Mouse (Mus musculus) small intestine, adult 2 months (tissue): ENCODE data around the gene Map9. TPM values are rescaled to one million over a fixed set of nuclear protein-coding genes. Genes with fewer than 3 reads are reported as not detected.

Source experiments
- H3K27ac ChIP-seq: fragments of 200-500 bp; 2 replicates; pipeline ENCODE4 v1.5.1; 2012; ENCODE audit warnings: low read depth, low read length, control low read depth, inconsistent platforms; ENCODE audit not compliant: insufficient read depth
- H3K27me3 ChIP-seq: fragments of 200-500 bp; 2 replicates; pipeline ENCODE4 v1.6.1; 2012; ENCODE audit warnings: mild to moderate bottlenecking, moderate library complexity, low read length, inconsistent platforms; ENCODE audit not compliant: control insufficient read depth, insufficient read depth
- H3K36me3 ChIP-seq: fragments of 200-500 bp; 2 replicates; pipeline ENCODE4 v1.6.1; 2012; ENCODE audit warnings: mild to moderate bottlenecking, low read length, control low read depth, inconsistent platforms; ENCODE audit not compliant: control insufficient read depth, insufficient read depth
- H3K4me1 ChIP-seq: fragments of 200-500 bp; 2 replicates; pipeline ENCODE4 v1.6.1; 2012; ENCODE audit warnings: low read length, inconsistent platforms, mixed read lengths; ENCODE audit not compliant: control insufficient read depth, insufficient read depth, insufficient read length
- H3K4me3 ChIP-seq: fragments of 200-500 bp; 2 replicates; pipeline ENCODE4 v1.5.1; 2012; ENCODE audit warnings: low read depth, mild to moderate bottlenecking, control low read depth, inconsistent platforms, low read length, moderate library complexity
- CTCF ChIP-seq: fragments of 200-500 bp; IDR thresholded peaks from 2 replicates; pipeline ENCODE4 v1.5.1; 2012; ENCODE audit warnings: low read depth, mild to moderate bottlenecking, control low read depth, inconsistent platforms, low read length, moderate library complexity, mixed read lengths; ENCODE audit not compliant: insufficient replicate concordance, insufficient read length; ENCODE audit errors: extremely low read depth
- POLR2A ChIP-seq: fragments of 200-500 bp; IDR thresholded peaks from 2 replicates; pipeline ENCODE4 v1.6.1; 2012; ENCODE audit warnings: low read depth, mild to moderate bottlenecking, control low read depth, inconsistent platforms, low read length, moderate library complexity
- WGBS: fragments of 180-500 bp; shearing (Covaris S2); methylation state at CpG from one replicate; pipeline ENCODE4 v1.1.7; 2018; 5-methylcytosine and 5-hydroxymethylcytosine counted together
- polyA plus RNA-seq: library from polyadenylated mRNA; depleted of rRNA; stranded (reverse); fragments of >200 nt; gene quantifications from 2 replicates; pipeline ENCODE4 v1.2.3, GENCODE M21; 2012

Map9 gene
- polyA plus RNA-seq, 1 experiment = 0.03 TPM

DNA sequence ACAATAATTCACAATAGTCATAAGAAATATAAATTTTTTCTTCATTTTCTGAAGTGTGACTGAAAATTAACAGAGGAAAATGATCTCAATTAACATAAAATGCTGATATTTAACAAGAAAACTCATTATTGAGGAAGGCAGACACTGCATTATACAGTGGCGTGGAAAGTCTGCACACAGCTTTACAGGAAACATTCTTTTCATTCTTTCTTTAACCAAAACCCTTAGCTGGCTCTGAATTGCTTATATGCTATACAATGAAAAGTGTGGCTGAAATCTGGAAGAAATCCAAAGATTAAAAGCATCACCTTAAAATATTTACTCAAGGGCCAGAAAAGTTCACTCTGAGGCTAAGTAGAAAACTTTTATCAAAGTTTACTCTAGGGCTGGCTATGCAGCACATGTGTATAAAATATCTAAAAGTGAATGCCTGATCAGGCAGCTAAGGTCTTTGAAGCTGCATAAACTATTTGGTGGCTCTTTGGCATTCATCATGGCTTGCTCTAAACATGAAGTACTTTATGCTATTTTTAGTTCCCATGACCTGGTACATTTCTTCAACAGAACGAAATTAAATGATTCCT is 9.5 kb upstream of the Map9 start:
- 51% methylated on average over 2 of the region's 2 CpGs for WGBS
- Histone ChIP-seq H3K4me1 (no peaks in the 10 kb centered on the region), H3K27me3 (no peaks in the 10 kb centered on the region), H3K27ac (no peak overlapping the region), H3K4me3 (no peak overlapping the region), H3K36me3 (no peaks in the 10 kb centered on the region)
- no peak for TF ChIP-seq CTCF
- no peak for TF ChIP-seq POLR2A

- H3K4me3 ChIP-seq = no peak overlapping the region
- no peak overlapping the region for H3K27ac ChIP-seq
- H3K4me1 ChIP-seq = no peaks in the 10 kb centered on the region
- 36% methylated on average over 2 of the region's 2 CpGs for WGBS
- H3K36me3 ChIP-seq = no peaks in the 10 kb centered on the region
- no peak for TF ChIP-seq CTCF
- no peak for TF ChIP-seq POLR2A
- H3K27me3 ChIP-seq = no peaks in the 10 kb centered on the region
Observed at GRCm38 (mm10) chr3:82350321-82350720, 7.5 kb upstream of the Map9 start.

GRCm38 (mm10) chr3:82357340-82357739 is 504 bp upstream of the Map9 start:
- no peak overlapping the region for H3K27ac ChIP-seq
- H3K27me3 ChIP-seq = 0 out of 2 replicates have a peak, but pooled peaks cover 2% of the 10 kb centered on the region
- no peak for TF ChIP-seq CTCF
- TF ChIP-seq POLR2A = no peak
- 4% methylated on average over 5 of the region's 5 CpGs for WGBS
- peak overlapping the region; percentile 71 for H3K4me3 ChIP-seq
- H3K4me1 ChIP-seq = no peaks in the 10 kb centered on the region
- H3K36me3 ChIP-seq = no peaks in the 10 kb centered on the region

DNA sequence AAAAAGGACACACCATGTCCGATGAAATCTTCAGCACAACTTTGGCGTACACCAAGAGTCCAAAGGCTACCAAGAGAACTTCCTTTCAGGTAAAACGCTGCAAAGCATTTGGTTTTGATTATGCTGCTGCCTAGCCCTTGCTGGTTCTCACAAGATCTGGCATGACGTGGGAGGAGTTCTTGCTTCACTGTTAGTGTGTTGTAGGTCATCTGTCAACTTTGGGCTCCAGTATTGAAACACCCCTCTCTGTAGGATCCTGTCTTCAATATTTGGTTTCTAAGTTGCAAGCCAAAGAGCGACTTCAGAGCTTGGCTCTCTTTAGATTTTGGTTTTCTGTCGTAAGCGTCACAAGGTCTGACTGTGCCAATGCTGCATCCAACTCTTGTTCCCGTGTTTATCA is 1.2 kb downstream of the Map9 start:
- Histone ChIP-seq H3K36me3 (no peaks in the 10 kb centered on the region), H3K27me3 (0 out of 2 replicates have a peak, but pooled peaks cover 2% of the 10 kb centered on the region), H3K4me3 (no peak overlapping the region), H3K27ac (no peak overlapping the region), H3K4me1 (no peaks in the 10 kb centered on the region)
- no peak for TF ChIP-seq CTCF
- no peak for TF ChIP-seq POLR2A
- 82% methylated on average over 8 of the region's 8 CpGs for WGBS

- TF ChIP-seq CTCF (peak; percentile 38; the same call in 1 of the 2 replicates), POLR2A (no peak)
- no peaks in the 10 kb centered on the region for H3K36me3 ChIP-seq
- 28% methylated on average over 4 of the region's 4 CpGs for WGBS
- H3K27me3 ChIP-seq = 0 out of 2 replicates have a peak, but pooled peaks cover 2% of the 10 kb centered on the region
- H3K4me1 ChIP-seq = no peaks in the 10 kb centered on the region
- no peak overlapping the region for H3K27ac ChIP-seq
- no peak overlapping the region for H3K4me3 ChIP-seq
Observed at GRCm38 (mm10) chr3:82362452-82362851, 4.6 kb downstream of the Map9 start.

GRCm38 (mm10) chr3:82364505-82364904 is 6.7 kb downstream of the Map9 start:
- no peaks in the 10 kb centered on the region for H3K4me1 ChIP-seq
- H3K4me3 ChIP-seq = no peak overlapping the region
- TF ChIP-seq POLR2A (no peak), CTCF (no peak)
- no peaks in the 10 kb centered on the region for H3K27me3 ChIP-seq
- H3K27ac ChIP-seq = no peak overlapping the region
- H3K36me3 ChIP-seq = no peaks in the 10 kb centered on the region; the same call in 1 of the 2 replicates
- WGBS = 65% methylated on average over 8 of the region's 8 CpGs

DNA sequence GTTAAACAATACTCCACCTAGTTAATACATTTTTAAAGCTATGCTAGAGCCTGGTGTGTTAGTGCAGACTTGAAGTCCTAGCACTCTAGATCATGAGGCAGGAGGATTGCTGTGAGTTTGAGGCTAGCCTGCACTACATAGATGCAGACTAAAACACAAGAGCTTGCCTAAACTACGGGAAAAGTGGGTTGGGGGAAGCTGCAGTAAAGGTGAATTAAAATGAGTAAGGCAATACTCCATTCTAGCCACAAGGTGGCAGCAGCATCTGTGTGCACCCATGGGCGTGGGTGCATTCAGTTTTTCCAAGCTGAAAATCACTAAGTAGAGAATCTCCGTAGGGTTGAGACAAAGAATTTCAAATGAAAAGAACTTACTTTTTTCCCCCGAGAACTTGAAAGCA is 7.1 kb downstream of the Map9 start:
- H3K27me3 ChIP-seq = no peaks in the 10 kb centered on the region
- H3K4me3 ChIP-seq = no peak overlapping the region
- WGBS = 21% methylated on average over 4 of the region's 4 CpGs
- TF ChIP-seq CTCF (peak; percentile 85; the same call in 1 of the 2 replicates), POLR2A (no peak)
- no peaks in the 10 kb centered on the region; the same call in 1 of the 2 replicates for H3K36me3 ChIP-seq
- no peak overlapping the region for H3K27ac ChIP-seq
- H3K4me1 ChIP-seq = no peaks in the 10 kb centered on the region
